Mouse (Mus musculus) MEL (cell line): ENCODE data around the gene Ptpru. TPM values are rescaled to one million over a fixed set of nuclear protein-coding genes. Genes with fewer than 3 reads are reported as not detected.

Experiments
- DNase-seq: peaks from one replicate; pipeline ENCODE4 v3.0.0; 2011; ENCODE audit warnings: low read depth, low spot score
- H3K27ac ChIP-seq: 2 replicates; pipeline ENCODE4 v1.5.1; 2012; ENCODE audit warnings: low read depth, mild to moderate bottlenecking, control low read depth, low read length, moderate library complexity; ENCODE audit not compliant: control insufficient read depth
- H3K27me3 ChIP-seq, 2 experiments: fragments of 150-350 bp in 1 of 2; sonication (generic) in 1 of 2; 2 replicates each; pipeline ENCODE4 v1.6.1; 2012; ENCODE audit warnings: low read length in 2 of 2, mild to moderate bottlenecking in 2 of 2, improper control_type of control experiment in 1 of 2, moderate library complexity in 1 of 2; ENCODE audit not compliant: insufficient read depth in 2 of 2, control insufficient read depth in 1 of 2
- H3K36me3 ChIP-seq, 2 experiments: 2 replicates each; pipeline ENCODE4 v1.6.1; 2012 to 2014; ENCODE audit warnings: low read length in 2 of 2, improper control_type of control experiment in 1 of 2, inconsistent platforms in 1 of 2, mild to moderate bottlenecking in 1 of 2; ENCODE audit not compliant: insufficient read depth in 2 of 2, control insufficient read depth in 1 of 2
- H3K4me1 ChIP-seq, 2 experiments: fragments of 150-350 bp in 1 of 2; sonication (generic) in 1 of 2; 2 replicates each; pipeline ENCODE4 v1.6.1; 2012; ENCODE audit warnings: low read length in 2 of 2, improper control_type of control experiment in 1 of 2, mild to moderate bottlenecking in 1 of 2; ENCODE audit not compliant: insufficient read depth in 2 of 2, control insufficient read depth in 1 of 2
- H3K4me3 ChIP-seq, 2 experiments: fragments of 150-350 bp in 1 of 2; sonication (generic) in 1 of 2; 2 replicates each; pipeline ENCODE4 v1.5.1; 2012; ENCODE audit warnings: low read depth in 2 of 2, low read length in 2 of 2, mild to moderate bottlenecking in 2 of 2, moderate library complexity in 2 of 2, control low read depth in 1 of 2, improper control_type of control experiment in 1 of 2; ENCODE audit not compliant: control insufficient read depth in 1 of 2, insufficient read depth in 1 of 2
- H3K79me2 ChIP-seq: 2 replicates; pipeline ENCODE4 v1.6.1; 2012; ENCODE audit warnings: mild to moderate bottlenecking, low read length, moderate library complexity; ENCODE audit not compliant: control insufficient read depth, poor library complexity, insufficient read depth
- H3K9ac ChIP-seq: 2 replicates; pipeline ENCODE4 v1.6.1; 2012; ENCODE audit warnings: low read depth, mild to moderate bottlenecking, control low read depth, low read length, moderate library complexity; ENCODE audit not compliant: control insufficient read depth, poor library complexity, severe bottlenecking
- H3K9me3 ChIP-seq: fragments of 150-350 bp; sonication (generic); replicated peaks from 2 replicates; pipeline ENCODE4 v1.6.1; 2012; ENCODE audit warnings: mild to moderate bottlenecking, low read length, improper control_type of control experiment, moderate library complexity; ENCODE audit not compliant: insufficient read depth
- BHLHE40 ChIP-seq: IDR thresholded peaks from 2 replicates; pipeline ENCODE4 v1.6.1; 2012; ENCODE audit warnings: low read depth, mild to moderate bottlenecking, inconsistent platforms, low read length, improper control_type of control experiment, borderline replicate concordance
- CTCF ChIP-seq, 3 experiments: IDR thresholded peaks in 2 of 3; conservative IDR thresholded peaks in 1 of 3; 2 replicates each; pipeline ENCODE4 v1.5.1; 2011 to 2012; ENCODE audit warnings: low read length in 3 of 3, low read depth in 2 of 3, mild to moderate bottlenecking in 2 of 3, improper control_type of control experiment in 1 of 3, inconsistent platforms in 1 of 3, mixed read lengths in 1 of 3, moderate library complexity in 1 of 3; ENCODE audit not compliant: control insufficient read depth in 1 of 3, insufficient read depth in 1 of 3, poor library complexity in 1 of 3, severe bottlenecking in 1 of 3
- EP300 ChIP-seq, 2 experiments: IDR thresholded peaks; 2 replicates each; pipeline ENCODE4 v1.6.1; 2011; ENCODE audit warnings: improper control_type of control experiment in 2 of 2, low read length in 2 of 2, low read depth in 1 of 2, mild to moderate bottlenecking in 1 of 2
- GATA1 ChIP-seq: IDR thresholded peaks from 2 replicates; pipeline ENCODE4 v1.6.1; 2011; ENCODE audit warnings: low read depth, low read length, improper control_type of control experiment
- JUND ChIP-seq: IDR thresholded peaks from 2 replicates; pipeline ENCODE4 v1.6.1; 2011; ENCODE audit warnings: low read depth, mild to moderate bottlenecking, improper control_type of control experiment, low read length
- MAFK ChIP-seq: IDR thresholded peaks from 2 replicates; pipeline ENCODE4 v1.6.1; 2011; ENCODE audit warnings: low read depth, mild to moderate bottlenecking, low read length, improper control_type of control experiment, borderline replicate concordance
- MAX ChIP-seq: IDR thresholded peaks from 2 replicates; pipeline ENCODE4 v1.6.1; 2011; ENCODE audit warnings: low read length, improper control_type of control experiment
- MYB ChIP-seq: IDR thresholded peaks from 2 replicates; pipeline ENCODE4 v1.6.1; 2011; ENCODE audit warnings: mild to moderate bottlenecking, low read depth, low read length, improper control_type of control experiment
- RCOR1 ChIP-seq: IDR thresholded peaks from 2 replicates; pipeline ENCODE4 v1.6.1; 2012; ENCODE audit warnings: low read depth, mild to moderate bottlenecking, inconsistent platforms, low read length, improper control_type of control experiment
- SMC3 ChIP-seq: IDR thresholded peaks from 2 replicates; pipeline ENCODE4 v1.6.1; 2011; ENCODE audit warnings: low read depth, low read length, improper control_type of control experiment
- TCF12 ChIP-seq: IDR thresholded peaks from 2 replicates; pipeline ENCODE4 v1.6.1; 2014; ENCODE audit warnings: low read depth, mild to moderate bottlenecking, inconsistent platforms, low read length, improper control_type of control experiment, moderate library complexity
- UBTF ChIP-seq: IDR thresholded peaks from 2 replicates; pipeline ENCODE4 v1.6.1; 2012; ENCODE audit warnings: low read depth, mild to moderate bottlenecking, inconsistent platforms, low read length, improper control_type of control experiment, moderate library complexity, borderline replicate concordance; ENCODE audit not compliant: insufficient read depth
- USF2 ChIP-seq, 2 experiments: IDR thresholded peaks; 2 replicates each; pipeline ENCODE4 v1.6.1; 2011 to 2012; ENCODE audit warnings: improper control_type of control experiment in 2 of 2, low read length in 2 of 2, borderline replicate concordance in 1 of 2, inconsistent platforms in 1 of 2, low read depth in 1 of 2, mild to moderate bottlenecking in 1 of 2; ENCODE audit not compliant: insufficient read depth in 1 of 2
- ZKSCAN1 ChIP-seq: IDR thresholded peaks from 2 replicates; pipeline ENCODE4 v1.6.1; 2012; ENCODE audit warnings: low read depth, mild to moderate bottlenecking, inconsistent platforms, low read length, improper control_type of control experiment, moderate library complexity
- polyA plus RNA-seq, 2 experiments: library from polyadenylated mRNA; stranded (reverse) in 1 of 2; unstranded in 1 of 2; fragments of >175 nt in 1 of 2; fragments of >200 nt in 1 of 2; gene quantifications; 2 replicates each; pipeline versions ENCODE4 v1.2.1 to v1.2.4; 2012; ENCODE audit warnings: low replicate concordance in 2 of 2, low read depth in 1 of 2; ENCODE audit not compliant: insufficient read length in 2 of 2, insufficient read depth in 1 of 2, missing spikeins in 1 of 2
- total RNA-seq: library from RNA; depleted of rRNA; stranded (reverse); fragments of 300-350 nt; gene quantifications from 2 replicates; pipeline ENCODE4 v1.2.3, GENCODE M21; 2012

The Ptpru gene
- total and polyA plus RNA-seq, 3 experiments = 3.4 to 6.8 TPM; not detected in 1

- no peaks in the 10 kb centered on the region for H3K79me2 ChIP-seq
- no peak overlapping the region for H3K4me3 ChIP-seq
- no peaks in the 10 kb centered on the region for H3K4me1 ChIP-seq
- no peaks in the 10 kb centered on the region; a peak in 1 of 4 replicates for H3K27me3 ChIP-seq
- no peaks in the 10 kb centered on the region for H3K9me3 ChIP-seq
- H3K27ac ChIP-seq = no peak overlapping the region
- no peak for TF ChIP-seq RCOR1
- peak in 2 of 3 experiments; percentile 8 to 18; a peak in 1 of 6 replicates for TF ChIP-seq CTCF (IDR thresholded peaks at IDR 0.05 in 2 of 3, conservative IDR thresholded peaks at IDR 0.05 in 1 of 3; ENCODE audit: control insufficient read depth in 1 of 3, insufficient read depth in 1 of 3, low read depth in 2 of 3, low read length in 3 of 3, poor library complexity in 1 of 3, severe bottlenecking in 1 of 3)
- no peak for TF ChIP-seq EP300 (IDR thresholded peaks at IDR 0.05; ENCODE audit: low read depth in 1 of 2, low read length in 2 of 2)
- H3K9ac ChIP-seq = no peak overlapping the region
- no peaks in the 10 kb centered on the region for H3K36me3 ChIP-seq
- no peak for DNase-seq
Measured at GRCm38 (mm10) chr4:131723415-131724080, 114.5 kb downstream of the Ptpru start.

GRCm38 (mm10) chr4:131722121-131722841 is 115.8 kb downstream of the Ptpru start:
- Histone ChIP-seq H3K4me1 (no peaks in the 10 kb centered on the region), H3K4me3 (no peak overlapping the region), H3K79me2 (no peaks in the 10 kb centered on the region), H3K27me3 (no peaks in the 10 kb centered on the region; a peak in 1 of 4 replicates), H3K9ac (no peak overlapping the region), H3K36me3 (no peaks in the 10 kb centered on the region), H3K27ac (no peak overlapping the region), H3K9me3 (no peaks in the 10 kb centered on the region)
- TF ChIP-seq GATA1 = no peak
- TF ChIP-seq JUND = no peak
- TF ChIP-seq UBTF = no peak
- TF ChIP-seq SMC3 = no peak
- no peak for TF ChIP-seq BHLHE40
- no peak for TF ChIP-seq ZKSCAN1
- TF ChIP-seq MAFK = no peak
- no peak for TF ChIP-seq TCF12
- no peak for TF ChIP-seq EP300 (IDR thresholded peaks at IDR 0.05; ENCODE audit: low read depth in 1 of 2, low read length in 2 of 2)
- no peak for TF ChIP-seq MAX
- TF ChIP-seq USF2 (IDR thresholded peaks at IDR 0.05; ENCODE audit: borderline replicate concordance in 1 of 2, insufficient read depth in 1 of 2, low read depth in 1 of 2, low read length in 2 of 2) = no peak
- TF ChIP-seq CTCF (IDR thresholded peaks at IDR 0.05 in 2 of 3, conservative IDR thresholded peaks at IDR 0.05 in 1 of 3; ENCODE audit: control insufficient read depth in 1 of 3, insufficient read depth in 1 of 3, low read depth in 2 of 3, low read length in 3 of 3, poor library complexity in 1 of 3, severe bottlenecking in 1 of 3) = no peak
- no peak for TF ChIP-seq MYB
- no peak for DNase-seq
